Mouse (Mus musculus): Measurements from ENCODE around the gene Lrrtm1. TPM values are rescaled to one million over a fixed set of nuclear protein-coding genes. Genes with fewer than 3 reads are reported as not detected.

The Lrrtm1 gene
- 10 to 100 TPM; 84.2 to 86.3 TPM for total RNA-seq (2021)

- peak; percentile 81 to 83 for DNase-seq (ENCODE audit: extremely low spot score in 1 of 2, low spot score in 2 of 2)
- intact Hi-C loops (cut with DNase I) = loop anchor here (10.0 kb wide), 1 partner anchor 332 kb away; no protein-coding TSS in a partner anchor
Measured at GRCm38 (mm10) chr6:77242601-77243406, at the start of gene Lrrtm1. Lrrtm1 (plus strand) TSS chr6:77242689.

GRCm38 (mm10) chr6:77196650-77197049, 45.8 kb upstream of the Lrrtm1 start:
- DNase-seq (ENCODE audit: extremely low spot score in 1 of 2, low spot score in 2 of 2) = peak in 1 of 2 experiments; percentile 30
- intact Hi-C loops (cut with DNase I) = no loop called here

- intact Hi-C loops (cut with DNase I) = no loop called here
- no peak for DNase-seq (ENCODE audit: extremely low spot score in 1 of 2, low spot score in 2 of 2)
Measured at GRCm38 (mm10) chr6:77199375-77199774, 43.1 kb upstream of the Lrrtm1 start.

- intact Hi-C loops (cut with DNase I) = no loop called here
- peak in 1 of 2 experiments; percentile 76 for DNase-seq (ENCODE audit: extremely low spot score in 1 of 2, low spot score in 2 of 2)
Measured at GRCm38 (mm10) chr6:77209183-77209582, 33.3 kb upstream of the Lrrtm1 start.

- DNase-seq (ENCODE audit: extremely low spot score in 1 of 2, low spot score in 2 of 2) = no peak
- intact Hi-C loops (cut with DNase I) = no loop called here
Measured at GRCm38 (mm10) chr6:77209929-77210328, 32.6 kb upstream of the Lrrtm1 start.

- intact Hi-C loops (cut with DNase I) = no loop called here
- DNase-seq (ENCODE audit: extremely low spot score in 1 of 2, low spot score in 2 of 2) = no peak
Measured at GRCm38 (mm10) chr6:77213757-77214409, 28.6 kb upstream of the Lrrtm1 start.

- intact Hi-C loops (cut with DNase I) = no loop called here
- no peak for DNase-seq (ENCODE audit: extremely low spot score in 1 of 2, low spot score in 2 of 2)
Measured at GRCm38 (mm10) chr6:77215322-77215721, 27.2 kb upstream of the Lrrtm1 start.

GRCm38 (mm10) chr6:77218875-77219274, 23.6 kb upstream of the Lrrtm1 start:
- peak; percentile 50 to 57 for DNase-seq (ENCODE audit: extremely low spot score in 1 of 2, low spot score in 2 of 2)
- intact Hi-C loops (cut with DNase I) = no loop called here

GRCm38 (mm10) chr6:77220776-77221175, 21.7 kb upstream of the Lrrtm1 start:
- intact Hi-C loops (cut with DNase I) = no loop called here
- DNase-seq (ENCODE audit: extremely low spot score in 1 of 2, low spot score in 2 of 2) = no peak

GRCm38 (mm10) chr6:77222849-77223638, 19.4 kb upstream of the Lrrtm1 start:
- DNase-seq (ENCODE audit: extremely low spot score in 1 of 2, low spot score in 2 of 2) = peak; percentile 55 to 70
- intact Hi-C loops (cut with DNase I) = no loop called here

- peak; percentile 18 to 67 for DNase-seq (ENCODE audit: extremely low spot score in 1 of 2, low spot score in 2 of 2)
- intact Hi-C loops (cut with DNase I) = loop anchor here (10.0 kb wide), 1 partner anchor 334 kb away; no protein-coding TSS in a partner anchor
Measured at GRCm38 (mm10) chr6:77240426-77240825, 2.1 kb upstream of the Lrrtm1 start.

- intact Hi-C loops (cut with DNase I) = loop anchor here (10.0 kb wide), 1 partner anchor 331 kb away; no protein-coding TSS in a partner anchor
- peak in 1 of 2 experiments; percentile 68 for DNase-seq (ENCODE audit: extremely low spot score in 1 of 2, low spot score in 2 of 2)
Measured at GRCm38 (mm10) chr6:77243541-77244231, 1.2 kb downstream of the Lrrtm1 start.

GRCm38 (mm10) chr6:77253480-77253879, 11.0 kb downstream of the Lrrtm1 start:
- DNase-seq (ENCODE audit: extremely low spot score in 1 of 2, low spot score in 2 of 2) = no peak
- intact Hi-C loops (cut with DNase I) = no loop called here

GRCm38 (mm10) chr6:77256348-77256747, 13.9 kb downstream of the Lrrtm1 start:
- intact Hi-C loops (cut with DNase I) = no loop called here
- DNase-seq (ENCODE audit: extremely low spot score in 1 of 2, low spot score in 2 of 2) = no peak

- peak in 1 of 2 experiments; percentile 36 for DNase-seq (ENCODE audit: extremely low spot score in 1 of 2, low spot score in 2 of 2)
- intact Hi-C loops (cut with DNase I) = no loop called here
Measured at GRCm38 (mm10) chr6:77257358-77258105, 15.0 kb downstream of the Lrrtm1 start.

GRCm38 (mm10) chr6:77265163-77265562, 22.7 kb downstream of the Lrrtm1 start:
- no peak for DNase-seq (ENCODE audit: extremely low spot score in 1 of 2, low spot score in 2 of 2)
- intact Hi-C loops (cut with DNase I) = no loop called here

- intact Hi-C loops (cut with DNase I) = no loop called here
- DNase-seq (ENCODE audit: extremely low spot score in 1 of 2, low spot score in 2 of 2) = no peak
Measured at GRCm38 (mm10) chr6:77278794-77279193, 36.3 kb downstream of the Lrrtm1 start.

GRCm38 (mm10) chr6:77286317-77286716, 43.8 kb downstream of the Lrrtm1 start:
- intact Hi-C loops (cut with DNase I) = no loop called here
- DNase-seq (ENCODE audit: extremely low spot score in 1 of 2, low spot score in 2 of 2) = no peak

Measured in left cerebral cortex, postnatal 10 days (tissue).